Mouse (Mus musculus) hindbrain, embryonic 11.5 days (tissue): ENCODE measurements around the gene Spem1. TPM values are rescaled to one million over a fixed set of nuclear protein-coding genes. Genes with fewer than 3 reads are reported as not detected.

Source experiments
- ATAC-seq: fragments of 200-750 bp; cut with Nextera tagmentation; 2 replicates; pipeline ENCODE4 v1.8.0; 2017; ENCODE audit warnings: mild to moderate bottlenecking, moderate TSS enrichment, moderate library complexity; ENCODE audit not compliant: low FRiP score
- DNase-seq: peaks from one replicate; pipeline ENCODE4 v3.0.0-alpha.2; 2015; ENCODE audit warnings: low spot score
- H3K27ac ChIP-seq: fragments of 300-500 bp; sonication (generic); 2 replicates; pipeline ENCODE4 v1.5.1; 2014; ENCODE audit warnings: mild to moderate bottlenecking, low read depth, low read length
- H3K27me3 ChIP-seq: fragments of 300-500 bp; sonication (generic); 2 replicates; pipeline ENCODE4 v1.6.1; 2014; ENCODE audit warnings: mild to moderate bottlenecking, low read length, moderate library complexity, mixed read lengths; ENCODE audit not compliant: control insufficient read depth, insufficient read depth
- H3K36me3 ChIP-seq: fragments of 300-500 bp; sonication (generic); 2 replicates; pipeline ENCODE4 v1.6.1; 2014; ENCODE audit warnings: mild to moderate bottlenecking, low read length, moderate library complexity, mixed read lengths; ENCODE audit not compliant: control insufficient read depth, insufficient read depth
- H3K4me1 ChIP-seq: fragments of 300-500 bp; sonication (generic); replicated peaks from 2 replicates; pipeline ENCODE4 v1.6.1; 2014; ENCODE audit warnings: low read length, mixed read lengths; ENCODE audit not compliant: control insufficient read depth, insufficient read depth
- H3K4me2 ChIP-seq: fragments of 300-500 bp; sonication (generic); replicated peaks from 2 replicates; pipeline ENCODE4 v1.6.1; 2014; ENCODE audit warnings: mild to moderate bottlenecking, low read depth, low read length
- H3K4me3 ChIP-seq: fragments of 300-500 bp; sonication (generic); 2 replicates; pipeline ENCODE4 v1.5.1; 2014; ENCODE audit warnings: low read depth, low read length
- H3K9ac ChIP-seq: fragments of 300-500 bp; sonication (generic); 2 replicates; pipeline ENCODE4 v1.6.1; 2014; ENCODE audit warnings: low read depth, low read length
- H3K9me3 ChIP-seq: fragments of 300-500 bp; sonication (generic); 2 replicates; pipeline ENCODE4 v1.6.1; 2016; ENCODE audit warnings: low read length; ENCODE audit not compliant: control insufficient read depth
- WGBS: fragments of 180-500 bp; shearing (Covaris S2); extraction: QIAGEN DNeasy Blood & Tissue Kit; methylation state at CpG from one replicate; pipeline ENCODE4 v1.1.7; 2014; 5-methylcytosine and 5-hydroxymethylcytosine counted together
- polyA plus RNA-seq: library from polyadenylated mRNA; unstranded; fragments of >200 nt; fragmentation: Nextera tagmentation; extraction: Ambion mirVana; gene quantifications from 2 replicates; pipeline ENCODE4 v1.2.1, GENCODE M21; 2014

Spem1 gene
- polyA plus RNA-seq, 1 experiment from 2014 or later, result 0.17 TPM

GRCm38 (mm10) chr11:69806378-69806777 lies 15.6 kb downstream of the Spem1 start:
- H3K9me3 ChIP-seq, result no peaks in the 10 kb centered on the region
- no peak overlapping the region for H3K9ac ChIP-seq
- no peak overlapping the region for H3K4me3 ChIP-seq
- no peak overlapping the region for H3K27ac ChIP-seq
- no peaks in the 10 kb centered on the region for H3K36me3 ChIP-seq
- peaks cover 11% of the 10 kb centered on the region for H3K4me1 ChIP-seq
- DNase-seq (no peak), ATAC-seq (no peak)
- H3K27me3 ChIP-seq, result peaks cover 48% of the 10 kb centered on the region
- H3K4me2 ChIP-seq, result no peak overlapping the region
- 83% methylated on average over 4 of the region's 4 CpGs for WGBS

GRCm38 (mm10) chr11:69804972-69805909 lies 16.7 kb downstream of the Spem1 start, which contains the start of gene Tmem102:
Tmem102 (minus strand) TSS chr11:69805624.
- no peaks in the 10 kb centered on the region for H3K36me3 ChIP-seq
- H3K9me3 ChIP-seq, result no peaks in the 10 kb centered on the region
- H3K4me2 ChIP-seq, result peak within 1 kb of the TSS; percentile 22
- DNase-seq, result peak; percentile 22
- no peak within 1 kb of the TSS for H3K9ac ChIP-seq
- H3K4me3 ChIP-seq, result 0 out of 2 replicates have a peak within 1 kb of the TSS, but pooled peaks have one; percentile 11
- ATAC-seq, result no peak
- H3K27ac ChIP-seq, result no peak within 1 kb of the TSS
- H3K27me3 ChIP-seq, result peaks cover 51% of the 10 kb centered on the region
- 5% methylated on average over 29 of the region's 29 CpGs for WGBS
- H3K4me1 ChIP-seq, result peaks cover 13% of the 10 kb centered on the region

- 0 out of 2 replicates have a peak overlapping the region, but pooled peaks have one; percentile 11 for H3K4me3 ChIP-seq
These were observed 17.4 kb downstream of the Spem1 start for GRCm38 (mm10) chr11:69804652-69804940.

GRCm38 (mm10) chr11:69803786-69804651 lies 18.0 kb downstream of the Spem1 start:
- WGBS, result 2% methylated on average over 58 of the region's 60 CpGs
- H3K27ac ChIP-seq, result 0 out of 2 replicates have a peak overlapping the region, but pooled peaks have one; percentile 47
- H3K27me3 ChIP-seq, result peaks cover 53% of the 10 kb centered on the region
- no peaks in the 10 kb centered on the region for H3K36me3 ChIP-seq
- ATAC-seq, result peak; percentile 31; the same call in 1 of the 2 replicates
- H3K4me3 ChIP-seq, result peak overlapping the region; percentile 54
- peak; percentile 82 for DNase-seq
- peak overlapping the region; percentile 73 for H3K4me2 ChIP-seq
- H3K9me3 ChIP-seq, result no peaks in the 10 kb centered on the region
- H3K9ac ChIP-seq, result peak overlapping the region; percentile 49; the same call in 1 of the 2 replicates
- H3K4me1 ChIP-seq, result peaks cover 17% of the 10 kb centered on the region

More at GRCm38 (mm10) chr11:69804652-69804940, 17.4 kb downstream of the Spem1 start:
- Histone ChIP-seq H3K9me3 (no peaks in the 10 kb centered on the region), H3K27ac (no peak overlapping the region), H3K4me1 (peaks cover 13% of the 10 kb centered on the region), H3K27me3 (peaks cover 53% of the 10 kb centered on the region), H3K9ac (no peak overlapping the region), H3K36me3 (no peaks in the 10 kb centered on the region), H3K4me2 (no peak overlapping the region; the same call in 1 of the 2 replicates)
- DNase-seq (no peak), ATAC-seq (no peak)
- WGBS, result 5% methylated on average over 12 of the region's 12 CpGs

GRCm38 (mm10) chr11:69803328-69803727 lies 18.7 kb downstream of the Spem1 start:
- WGBS, result 2% methylated on average over 12 of the region's 12 CpGs
- no peaks in the 10 kb centered on the region for H3K9me3 ChIP-seq
- ATAC-seq (0 out of 2 replicates have a peak, but pooled peaks have one; percentile 5), DNase-seq (no peak)
- H3K9ac ChIP-seq, result peak overlapping the region; percentile 49; the same call in 1 of the 2 replicates
- 0 out of 2 replicates have a peak overlapping the region, but pooled peaks have one; percentile 47 for H3K27ac ChIP-seq
- H3K4me2 ChIP-seq, result peak overlapping the region; percentile 73
- peaks cover 17% of the 10 kb centered on the region for H3K4me1 ChIP-seq
- peak overlapping the region; percentile 54 for H3K4me3 ChIP-seq
- H3K27me3 ChIP-seq, result peaks cover 53% of the 10 kb centered on the region
- no peaks in the 10 kb centered on the region for H3K36me3 ChIP-seq

- Histone ChIP-seq H3K4me2 (peak overlapping the region; percentile 73), H3K4me3 (peak overlapping the region; percentile 54), H3K27ac (0 out of 2 replicates have a peak overlapping the region, but pooled peaks have one; percentile 24), H3K4me1 (peaks cover 17% of the 10 kb centered on the region), H3K9me3 (no peaks in the 10 kb centered on the region), H3K9ac (peak overlapping the region; percentile 52), H3K36me3 (no peaks in the 10 kb centered on the region), H3K27me3 (peaks cover 57% of the 10 kb centered on the region)
- ATAC-seq (no peak), DNase-seq (peak; percentile 85)
- WGBS, result under 1% methylated on average over 31 of the region's 33 CpGs
These were observed 19.3 kb downstream of the Spem1 start for GRCm38 (mm10) chr11:69802648-69803105.

- under 1% methylated on average over 31 of the region's 33 CpGs for WGBS
- ATAC-seq, result no peak
- peak within 1 kb of the TSS; percentile 73 for H3K4me2 ChIP-seq
- peak within 1 kb of the TSS; percentile 54 for H3K4me3 ChIP-seq
- no peaks in the 10 kb centered on the region for H3K36me3 ChIP-seq
- peaks cover 17% of the 10 kb centered on the region for H3K4me1 ChIP-seq
- H3K27me3 ChIP-seq, result peaks cover 54% of the 10 kb centered on the region
- peak within 1 kb of the TSS; percentile 89 for H3K27ac ChIP-seq
- peak; percentile 35 for DNase-seq
- peak within 1 kb of the TSS; percentile 72 for H3K9ac ChIP-seq
- H3K9me3 ChIP-seq, result no peaks in the 10 kb centered on the region
These were observed 20.5 kb downstream of the Spem1 start, which contains the start of gene Fgf11 for GRCm38 (mm10) chr11:69801379-69801977. Fgf11 (minus strand) TSS chr11:69801857.
